Mouse (Mus musculus) embryonic facial prominence, embryonic 15.5 days (tissue): ENCODE measurements at regions not wholly inside any gene's neighbourhood (a gene's known extent, or its start where the extent isn't known, plus 50 kb on each side); places are given as distances from the start of the nearest gene placed in this dataset.
A peak's percentile ranks its signal among the peaks of the same experiment; 100 is the strongest.

ENCODE experiments used
- ATAC-seq: fragments of 200-750 bp; cut with Nextera tagmentation; 2 replicates; pipeline ENCODE4 v1.8.0; 2017; ENCODE audit warnings: low read depth, moderate TSS enrichment; ENCODE audit not compliant: insufficient number of reproducible peaks, low FRiP score, low TSS enrichment
- H3K27ac ChIP-seq: fragments of 300-500 bp; sonication (generic); replicated peaks from 2 replicates; pipeline ENCODE4 v1.5.1; 2015; ENCODE audit warnings: mild to moderate bottlenecking, inconsistent platforms
- H3K27me3 ChIP-seq: fragments of 300-500 bp; sonication (generic); 2 replicates; pipeline ENCODE4 v1.6.1; 2015; ENCODE audit warnings: inconsistent platforms
- H3K36me3 ChIP-seq: fragments of 300-500 bp; sonication (generic); 2 replicates; pipeline ENCODE4 v1.6.1; 2015; ENCODE audit warnings: mild to moderate bottlenecking, inconsistent platforms
- H3K4me1 ChIP-seq: fragments of 300-500 bp; sonication (generic); 2 replicates; pipeline ENCODE4 v1.6.1; 2015; ENCODE audit warnings: inconsistent platforms
- H3K4me2 ChIP-seq: fragments of 300-500 bp; sonication (generic); replicated peaks from 2 replicates; pipeline ENCODE4 v1.6.1; 2015; ENCODE audit warnings: mild to moderate bottlenecking, inconsistent platforms
- H3K4me3 ChIP-seq: fragments of 300-500 bp; sonication (generic); replicated peaks from 2 replicates; pipeline ENCODE4 v1.5.1; 2015; ENCODE audit warnings: mild to moderate bottlenecking, inconsistent platforms
- H3K9ac ChIP-seq: fragments of 300-500 bp; sonication (generic); 2 replicates; pipeline ENCODE4 v1.6.1; 2015; ENCODE audit warnings: inconsistent platforms
- H3K9me3 ChIP-seq: fragments of 300-500 bp; sonication (generic); replicated peaks from 2 replicates; pipeline ENCODE4 v1.6.1; 2016; ENCODE audit warnings: inconsistent platforms
- WGBS: fragments of 180-500 bp; shearing (Covaris S2); methylation state at CpG from one replicate; pipeline ENCODE4 v1.1.7; 2015; 5-methylcytosine and 5-hydroxymethylcytosine counted together

DNA sequence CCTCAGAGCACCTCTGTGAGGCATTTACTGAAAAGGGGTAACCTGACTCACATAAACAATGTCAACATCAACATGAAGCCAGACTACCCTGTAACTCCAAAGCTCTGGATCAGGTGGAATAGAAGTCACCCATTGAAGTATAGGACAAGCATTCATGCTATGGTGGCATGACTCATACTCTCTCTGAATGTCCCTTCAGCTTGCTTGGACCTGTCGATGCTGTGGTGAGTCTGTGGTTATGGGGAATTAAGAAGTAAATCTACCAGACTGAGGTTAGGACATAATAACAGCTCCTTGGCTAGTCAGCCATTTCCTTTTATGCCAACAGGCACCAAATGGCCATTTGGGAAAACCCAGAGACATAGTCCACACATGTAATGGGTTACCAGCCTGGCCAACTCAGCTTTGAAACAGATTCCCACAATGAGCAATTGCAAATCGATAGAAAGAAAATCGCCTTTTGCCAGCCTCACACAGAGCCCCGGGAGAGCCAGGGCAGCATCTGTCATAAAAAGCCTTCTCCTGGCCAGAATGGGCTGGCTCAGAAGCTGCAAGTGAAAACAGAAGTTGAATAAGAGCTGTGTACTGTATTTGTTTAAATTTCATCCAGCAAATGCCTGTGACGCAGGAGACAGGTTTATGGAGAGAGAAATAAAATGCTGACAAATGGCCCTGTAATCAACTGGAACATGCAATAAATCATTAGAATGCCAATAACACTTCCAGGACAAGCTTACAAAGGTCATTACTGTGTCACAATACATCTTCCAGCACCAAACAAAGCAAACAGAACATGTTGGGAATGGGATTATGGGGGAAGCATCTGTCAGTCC, 383.4 kb upstream of the Zfp703 start:
- H3K9me3 ChIP-seq: no peaks in the 10 kb centered on the region
- H3K27me3 ChIP-seq: no peaks in the 10 kb centered on the region
- H3K4me3 ChIP-seq: no peak overlapping the region
- H3K27ac ChIP-seq: no peak overlapping the region
- no peak overlapping the region for H3K4me2 ChIP-seq
- WGBS: 54% methylated on average over 5 of the region's 5 CpGs
- no peak overlapping the region for H3K9ac ChIP-seq
- H3K36me3 ChIP-seq: no peaks in the 10 kb centered on the region
- ATAC-seq: no peak
- H3K4me1 ChIP-seq: no peaks in the 10 kb centered on the region

DNA sequence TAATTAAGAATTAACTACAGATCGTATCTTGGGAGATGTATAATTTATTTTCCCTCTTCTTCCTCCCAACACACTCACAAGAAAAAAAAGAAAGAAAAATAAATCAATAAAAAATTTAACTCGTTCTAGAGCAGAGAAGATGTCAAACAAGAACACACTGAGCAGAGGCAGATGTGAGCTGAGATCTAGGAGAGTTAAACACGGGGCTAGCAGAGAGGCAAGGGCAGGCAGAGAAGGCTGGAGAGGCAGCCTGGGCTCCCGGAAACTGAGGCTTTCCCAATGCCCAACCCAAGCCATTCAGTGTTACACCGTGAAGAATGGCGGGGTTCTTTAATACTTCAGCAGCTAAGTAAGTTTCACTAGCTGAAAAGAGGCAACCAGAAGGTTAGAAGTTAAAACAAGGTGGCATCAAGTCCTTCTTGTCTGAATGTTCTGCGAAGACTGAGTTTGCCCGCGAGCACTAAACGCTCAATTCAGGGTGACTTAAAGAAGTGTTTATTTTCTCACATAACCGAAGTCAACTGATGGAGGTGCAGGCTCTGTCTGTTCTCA, 382.7 kb upstream of the Zfp703 start:
- WGBS: 71% methylated on average over 11 of the region's 11 CpGs
- Histone ChIP-seq H3K9me3 (no peaks in the 10 kb centered on the region), H3K4me1 (no peaks in the 10 kb centered on the region), H3K27me3 (no peaks in the 10 kb centered on the region), H3K36me3 (no peaks in the 10 kb centered on the region), H3K4me3 (no peak overlapping the region), H3K4me2 (no peak overlapping the region), H3K9ac (no peak overlapping the region), H3K27ac (no peak overlapping the region)
- no peak for ATAC-seq

DNA sequence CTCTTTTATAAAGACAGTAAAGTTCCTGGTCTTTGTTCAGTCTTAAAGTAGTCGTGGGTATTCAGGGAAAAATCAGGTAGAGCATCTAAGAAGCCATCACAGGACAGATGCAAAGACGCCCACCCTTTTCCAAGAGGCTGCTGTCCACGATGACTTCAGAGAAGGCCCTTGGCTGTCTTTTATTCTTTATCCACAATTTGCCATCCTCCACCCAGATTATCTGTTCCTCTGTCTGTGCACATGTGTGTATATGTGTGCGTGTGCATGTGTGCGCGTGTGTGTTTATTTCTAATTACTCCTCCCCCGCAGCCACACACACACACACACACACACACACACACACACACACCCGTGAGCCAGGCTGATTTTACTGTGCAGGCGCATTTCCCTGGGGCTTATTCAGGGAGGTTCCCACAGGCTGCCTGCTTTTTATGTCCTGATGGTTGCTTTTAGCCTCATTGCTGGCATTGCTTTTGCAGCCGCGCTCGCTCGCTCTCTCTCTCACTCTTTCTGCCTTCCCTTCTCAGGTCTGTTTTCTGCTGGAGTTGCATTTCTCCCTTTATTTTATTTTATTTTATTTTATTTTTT, 381.6 kb upstream of the Zfp703 start:
- Histone ChIP-seq H3K4me1 (no peaks in the 10 kb centered on the region), H3K27ac (no peak overlapping the region), H3K9me3 (no peaks in the 10 kb centered on the region), H3K9ac (no peak overlapping the region), H3K27me3 (no peaks in the 10 kb centered on the region), H3K4me2 (no peak overlapping the region), H3K4me3 (no peak overlapping the region), H3K36me3 (no peaks in the 10 kb centered on the region)
- 65% methylated on average over 13 of the region's 13 CpGs for WGBS
- no peak for ATAC-seq

DNA sequence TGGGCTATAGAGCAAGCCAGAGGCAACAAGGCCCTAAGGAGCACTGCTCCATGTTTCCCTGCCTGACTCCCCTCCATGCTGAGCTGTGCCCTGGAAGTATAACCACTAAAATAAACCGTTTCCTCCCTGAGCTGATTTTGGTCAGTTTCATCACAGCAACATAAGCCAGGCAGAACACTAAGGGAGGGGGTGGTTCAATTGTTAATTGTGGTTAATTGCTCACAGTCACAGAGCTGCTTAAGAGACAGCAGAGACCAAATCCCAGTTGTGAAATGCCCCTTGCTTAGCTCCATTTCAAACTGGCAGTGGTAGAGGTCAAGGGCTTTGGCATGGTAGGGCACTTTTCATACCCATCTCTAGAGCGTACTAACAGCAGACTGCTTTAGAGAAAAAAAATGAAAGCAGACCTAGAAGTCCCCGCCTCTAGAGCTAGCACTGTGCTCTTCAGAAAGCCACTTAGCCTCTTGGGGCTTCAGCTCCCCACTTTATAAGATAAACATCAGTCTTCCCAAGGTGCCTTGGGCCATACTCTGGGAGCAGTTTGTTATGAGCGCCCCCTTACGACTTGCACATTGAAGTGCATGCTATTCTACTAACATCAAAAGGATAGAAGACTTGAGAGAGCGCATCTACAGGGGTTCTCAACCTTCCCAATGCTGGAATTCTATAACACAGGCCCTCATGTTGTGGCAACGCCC, 380.3 kb upstream of the Zfp703 start:
- Histone ChIP-seq H3K27me3 (no peaks in the 10 kb centered on the region), H3K27ac (no peak overlapping the region), H3K4me1 (no peaks in the 10 kb centered on the region), H3K4me3 (no peak overlapping the region), H3K9me3 (no peaks in the 10 kb centered on the region), H3K4me2 (no peak overlapping the region), H3K9ac (no peak overlapping the region), H3K36me3 (no peaks in the 10 kb centered on the region)
- WGBS: 57% methylated on average over 7 of the region's 7 CpGs
- no peak for ATAC-seq

DNA sequence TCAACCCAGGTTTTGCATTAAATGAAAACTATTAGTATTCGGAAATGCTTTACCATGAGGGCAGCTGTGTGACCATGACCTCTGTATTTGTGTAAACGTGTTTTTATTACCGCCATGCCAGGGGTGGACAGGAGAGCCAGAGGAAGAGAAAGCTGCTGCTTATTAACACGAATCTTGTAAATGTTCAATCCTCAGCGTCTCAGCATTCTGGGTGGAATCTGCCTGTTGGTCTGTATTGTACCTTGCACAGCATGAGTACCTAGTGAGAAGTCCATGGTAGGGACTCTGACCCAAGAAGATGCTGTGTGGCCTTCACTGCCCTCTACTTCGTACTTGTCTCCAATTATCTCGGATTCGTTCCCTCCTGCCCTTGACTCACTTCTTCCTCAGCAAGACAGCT, 378.6 kb upstream of the Zfp703 start:
- Histone ChIP-seq H3K9me3 (no peaks in the 10 kb centered on the region), H3K27me3 (no peaks in the 10 kb centered on the region), H3K9ac (no peak overlapping the region), H3K4me2 (no peak overlapping the region), H3K4me3 (no peak overlapping the region), H3K4me1 (no peaks in the 10 kb centered on the region), H3K27ac (no peak overlapping the region), H3K36me3 (no peaks in the 10 kb centered on the region)
- WGBS: 88% methylated on average over 8 of the region's 8 CpGs
- no peak for ATAC-seq

DNA sequence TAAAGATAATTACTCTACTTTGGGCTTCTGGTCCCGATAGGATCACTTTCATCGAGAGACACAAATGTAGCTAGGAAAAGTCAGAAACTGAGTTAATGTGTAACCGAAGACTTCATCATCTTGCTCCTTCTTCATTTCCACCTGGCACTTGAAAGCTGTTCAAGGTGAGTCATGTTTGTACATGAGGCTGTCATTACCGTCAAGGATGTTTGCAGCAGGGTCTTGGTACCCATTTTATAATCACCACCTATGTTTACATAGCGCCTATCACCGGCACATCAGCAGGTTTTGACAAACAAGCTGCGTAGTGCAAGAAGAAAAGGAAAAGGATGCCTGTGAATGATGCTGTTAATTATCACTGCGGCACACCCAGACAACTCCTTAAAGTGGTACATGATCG, 377.0 kb upstream of the Zfp703 start:
- Histone ChIP-seq H3K36me3 (no peaks in the 10 kb centered on the region), H3K4me2 (no peak overlapping the region), H3K9me3 (no peaks in the 10 kb centered on the region), H3K4me3 (no peak overlapping the region), H3K9ac (no peak overlapping the region), H3K27me3 (no peaks in the 10 kb centered on the region), H3K27ac (no peak overlapping the region), H3K4me1 (no peaks in the 10 kb centered on the region)
- no peak for ATAC-seq
- WGBS: 86% methylated on average over 9 of the region's 9 CpGs

DNA sequence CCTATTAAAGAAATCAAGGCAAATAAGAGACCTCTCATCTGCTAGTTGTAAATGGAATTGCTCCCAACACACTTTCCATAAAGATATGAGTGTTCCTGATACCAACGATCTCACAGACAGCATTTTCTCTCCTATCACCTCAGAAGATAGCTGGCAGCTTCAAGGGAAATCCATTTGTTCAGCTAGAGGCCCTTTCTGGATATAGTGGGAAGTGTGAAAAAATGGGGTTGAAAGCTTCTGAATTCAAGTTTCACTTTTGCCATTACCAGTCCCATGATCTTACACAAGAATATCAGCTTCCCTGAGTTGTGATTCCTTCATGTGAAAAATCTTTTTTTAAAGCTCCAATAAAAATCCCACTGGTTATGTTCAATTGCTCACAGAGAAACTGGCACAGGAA, 369.1 kb upstream of the Zfp703 start:
- Histone ChIP-seq H3K4me1 (no peaks in the 10 kb centered on the region), H3K36me3 (no peaks in the 10 kb centered on the region), H3K9me3 (0 out of 2 replicates have a peak, but pooled peaks cover 4% of the 10 kb centered on the region), H3K4me2 (no peak overlapping the region), H3K4me3 (no peak overlapping the region), H3K9ac (no peak overlapping the region), H3K27ac (no peak overlapping the region), H3K27me3 (no peaks in the 10 kb centered on the region)
- 80% methylated on average over 1 of the region's 1 CpGs for WGBS
- no peak for ATAC-seq

DNA sequence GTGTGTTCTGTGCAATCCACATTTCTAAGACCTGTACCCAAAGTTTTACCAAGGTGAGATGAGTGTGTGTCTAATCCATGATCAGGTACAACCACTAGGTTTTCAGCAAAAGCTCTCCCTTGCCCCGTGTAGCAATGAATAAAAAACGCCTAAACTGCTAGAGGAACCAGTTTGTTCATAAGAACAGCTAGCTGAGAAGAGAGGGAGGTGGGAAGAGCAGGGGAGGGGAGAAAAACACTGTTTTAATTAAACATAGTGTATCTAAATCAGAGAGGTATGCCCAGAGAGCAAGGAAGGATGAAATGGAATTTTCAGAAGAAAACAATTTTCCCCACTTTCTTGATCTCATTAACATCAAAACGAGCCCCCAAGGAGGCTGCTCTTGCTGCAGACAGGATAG, 368.5 kb upstream of the Zfp703 start:
- Histone ChIP-seq H3K36me3 (no peaks in the 10 kb centered on the region), H3K27me3 (no peaks in the 10 kb centered on the region), H3K4me3 (no peak overlapping the region), H3K9ac (no peak overlapping the region), H3K4me1 (no peaks in the 10 kb centered on the region), H3K27ac (no peak overlapping the region), H3K4me2 (no peak overlapping the region), H3K9me3 (0 out of 2 replicates have a peak, but pooled peaks cover 4% of the 10 kb centered on the region)
- no peak for ATAC-seq
- 39% methylated on average over 3 of the region's 3 CpGs for WGBS

DNA sequence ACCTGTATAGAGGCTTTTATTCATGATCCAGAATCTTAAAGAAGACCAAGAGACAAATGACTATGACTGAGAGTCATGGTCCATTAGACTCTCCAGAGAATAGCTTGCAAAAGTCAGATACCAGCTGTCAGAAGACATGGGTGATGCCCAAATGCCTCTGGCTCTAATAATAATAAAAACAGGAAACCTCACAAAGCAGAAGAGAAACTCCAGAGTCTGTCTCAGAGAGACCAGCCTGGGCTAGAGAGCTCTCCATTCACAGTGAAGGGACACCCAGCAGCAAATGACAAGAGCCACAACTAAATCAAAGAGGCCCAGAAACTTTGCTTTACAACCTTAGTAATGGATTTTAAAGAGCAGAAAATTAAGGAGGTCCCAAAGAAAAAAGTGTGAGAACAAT, 365.0 kb upstream of the Zfp703 start:
- Histone ChIP-seq H3K4me2 (no peak overlapping the region), H3K27me3 (no peaks in the 10 kb centered on the region), H3K36me3 (no peaks in the 10 kb centered on the region), H3K4me3 (no peak overlapping the region), H3K4me1 (no peaks in the 10 kb centered on the region), H3K9me3 (0 out of 2 replicates have a peak, but pooled peaks cover 2% of the 10 kb centered on the region), H3K27ac (no peak overlapping the region), H3K9ac (no peak overlapping the region)
- no peak for ATAC-seq

DNA sequence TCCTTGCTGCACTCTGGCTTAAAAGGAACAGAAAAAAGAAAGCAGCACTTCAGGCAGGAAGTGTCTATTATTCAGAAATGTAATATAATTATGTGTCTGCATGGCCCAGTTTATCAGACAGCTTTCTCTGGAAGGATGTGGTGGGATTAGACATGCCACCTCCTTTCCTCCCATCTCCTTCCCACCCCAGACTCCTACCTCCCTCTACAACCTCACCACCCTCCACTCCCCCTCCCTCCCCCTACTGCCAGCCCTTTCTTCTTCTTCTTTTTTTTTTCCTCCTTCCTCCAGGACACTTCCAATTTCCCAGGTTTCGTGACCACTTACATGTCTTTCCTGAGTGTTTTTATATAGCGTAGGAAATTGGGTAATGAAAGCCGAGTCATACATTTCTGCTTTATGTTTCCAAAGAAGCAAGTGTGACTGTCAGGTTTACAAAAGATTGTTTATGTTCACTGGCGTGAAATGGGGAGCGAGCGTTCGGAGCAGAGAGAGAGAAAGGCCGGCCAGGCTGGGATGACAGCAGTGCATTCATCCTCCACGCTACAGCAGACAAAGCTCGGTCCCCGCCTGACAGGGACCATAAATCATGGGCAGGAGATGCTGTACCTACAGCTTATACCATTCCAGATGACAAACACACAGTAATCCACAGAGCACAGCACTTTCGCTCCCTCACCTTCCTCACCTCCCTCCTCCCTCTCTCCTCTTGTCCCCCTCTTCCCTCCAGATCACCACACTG, 354.6 kb upstream of the Zfp703 start:
- no peaks in the 10 kb centered on the region for H3K36me3 ChIP-seq
- peaks cover 21% of the 10 kb centered on the region; the same call in 1 of the 2 replicates for H3K4me1 ChIP-seq
- H3K9ac ChIP-seq: no peak overlapping the region
- H3K27ac ChIP-seq: no peak overlapping the region
- no peak overlapping the region for H3K4me3 ChIP-seq
- WGBS: 32% methylated on average over 12 of the region's 12 CpGs
- no peaks in the 10 kb centered on the region for H3K9me3 ChIP-seq
- ATAC-seq: no peak
- H3K4me2 ChIP-seq: peak overlapping the region; percentile 10; the same call in 1 of the 2 replicates
- no peaks in the 10 kb centered on the region for H3K27me3 ChIP-seq

DNA sequence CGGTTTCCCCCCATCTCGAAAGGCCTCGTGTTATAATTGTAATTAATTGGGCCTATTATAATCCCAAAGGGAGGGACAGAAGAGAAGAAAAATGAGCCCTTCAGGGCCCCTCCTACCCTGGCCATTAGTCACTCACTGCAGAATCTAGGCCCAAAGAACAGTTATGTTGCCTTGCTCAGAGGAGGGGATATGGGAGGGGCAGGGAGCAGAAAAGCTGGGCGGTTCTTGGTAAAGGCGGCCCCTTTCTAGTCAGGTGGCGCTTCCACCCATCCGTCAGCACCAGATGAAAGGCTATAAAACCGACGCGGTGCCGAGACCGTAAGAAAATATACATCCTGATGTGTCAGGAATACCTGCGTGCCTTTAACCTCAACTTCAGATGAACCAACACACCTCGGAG, 350.9 kb upstream of the Zfp703 start:
- no peaks in the 10 kb centered on the region for H3K36me3 ChIP-seq
- WGBS: 69% methylated on average over 14 of the region's 14 CpGs
- H3K27ac ChIP-seq: no peak overlapping the region
- no peak overlapping the region for H3K9ac ChIP-seq
- no peak overlapping the region for H3K4me2 ChIP-seq
- no peak for ATAC-seq
- H3K4me1 ChIP-seq: peaks cover 24% of the 10 kb centered on the region; the same call in 1 of the 2 replicates
- no peak overlapping the region for H3K4me3 ChIP-seq
- no peaks in the 10 kb centered on the region for H3K27me3 ChIP-seq
- no peaks in the 10 kb centered on the region for H3K9me3 ChIP-seq
